Mouse (Mus musculus): ENCODE measurements around the gene Bmper.

DNA sequence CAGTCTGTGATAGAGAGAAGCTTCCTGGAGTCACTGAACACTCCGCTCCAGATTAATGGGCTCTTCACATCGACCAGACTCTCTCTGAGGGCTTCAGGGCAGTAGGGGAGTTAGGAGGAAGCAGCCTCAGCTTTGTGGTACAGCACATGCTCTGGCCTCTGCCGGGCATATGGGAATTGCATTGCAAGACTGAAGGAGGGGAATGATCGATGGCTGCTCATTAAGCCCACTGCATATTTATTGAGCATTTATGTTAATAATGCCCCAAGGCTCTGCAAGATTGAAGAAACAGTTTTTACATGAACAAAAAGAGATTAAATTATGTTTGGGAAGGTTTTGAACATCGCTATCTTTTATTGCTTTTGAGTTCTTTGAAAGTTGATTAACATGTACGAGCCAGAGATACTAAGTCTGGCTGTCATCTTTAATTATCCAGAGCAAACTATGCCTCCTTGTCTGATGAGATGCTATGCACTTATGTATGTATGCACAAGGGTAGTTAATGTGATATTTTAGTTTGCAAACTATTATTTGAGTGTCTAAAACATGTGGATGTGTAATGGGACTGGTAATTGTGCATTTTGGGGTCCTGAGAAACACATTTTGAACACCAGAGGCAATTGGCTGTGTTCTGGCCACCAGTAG, 13.9 kb downstream of the Bmper start:
- TF ChIP-seq FLI1 (IDR thresholded peaks at IDR 0.05; ENCODE audit: low read length), result no peak
- TF ChIP-seq GATA1 (IDR thresholded peaks at IDR 0.05; ENCODE audit: borderline replicate concordance, low read length), result no peak

All from megakaryocyte, embryonic 14.5 days (primary cell).